Mouse (Mus musculus): ENCODE measurements around the gene Ing5. TPM values are rescaled to one million over a fixed set of nuclear protein-coding genes. Genes with fewer than 3 reads are reported as not detected.

Ing5 gene
- polyA plus RNA-seq, 2 experiments = 9.9 to 14.1 TPM

GRCm38 (mm10) chr1:93802771-93803170, 994 bp upstream of the Ing5 start:
- H3K36me3 ChIP-seq (ENCODE audit: control insufficient read depth, insufficient read depth, low read length) = peaks cover 46% of the 10 kb centered on the region
- H3K4me2 ChIP-seq (replicated peaks; ENCODE audit: low read depth, low read length, severe bottlenecking) = peak overlapping the region; percentile 83

GRCm38 (mm10) chr1:93804818-93805217, 1.1 kb downstream of the Ing5 start:
- H3K4me2 ChIP-seq (replicated peaks; ENCODE audit: low read depth, low read length, severe bottlenecking) = peak overlapping the region; percentile 83
- no peaks in the 10 kb centered on the region for H3K27me3 ChIP-seq (ENCODE audit: control insufficient read depth, insufficient read depth, low read length)
- 79% methylated on average over 4 of the region's 4 CpGs for WGBS

More at GRCm38 (mm10) chr1:93802771-93803170, 994 bp upstream of the Ing5 start:
- Histone ChIP-seq H3K27me3 (ENCODE audit: control insufficient read depth, insufficient read depth, low read length) (no peaks in the 10 kb centered on the region), H3K9me3 (ENCODE audit: control insufficient read depth, low read length) (no peaks in the 10 kb centered on the region), H3K9ac (ENCODE audit: low read depth, low read length, severe bottlenecking) (no peak overlapping the region), H3K27ac (replicated peaks; ENCODE audit: low read depth, low read length) (no peak overlapping the region), H3K4me3 (replicated peaks; ENCODE audit: low read length) (peak overlapping the region; percentile 77; the same call in 1 of the 2 replicates), H3K4me1 (ENCODE audit: control insufficient read depth, insufficient read depth, low read length) (peaks cover 22% of the 10 kb centered on the region)
- ATAC-seq (ENCODE audit: low FRiP score, low read depth) (no peak), DNase-seq (ENCODE audit: low spot score) (no peak)
- 85% methylated on average over 5 of the region's 5 CpGs for WGBS
- TF ChIP-seq POLR2A (IDR thresholded peaks at IDR 0.05; ENCODE audit: borderline replicate concordance, extremely low read depth, insufficient read depth, insufficient read length) = no peak

DNA sequence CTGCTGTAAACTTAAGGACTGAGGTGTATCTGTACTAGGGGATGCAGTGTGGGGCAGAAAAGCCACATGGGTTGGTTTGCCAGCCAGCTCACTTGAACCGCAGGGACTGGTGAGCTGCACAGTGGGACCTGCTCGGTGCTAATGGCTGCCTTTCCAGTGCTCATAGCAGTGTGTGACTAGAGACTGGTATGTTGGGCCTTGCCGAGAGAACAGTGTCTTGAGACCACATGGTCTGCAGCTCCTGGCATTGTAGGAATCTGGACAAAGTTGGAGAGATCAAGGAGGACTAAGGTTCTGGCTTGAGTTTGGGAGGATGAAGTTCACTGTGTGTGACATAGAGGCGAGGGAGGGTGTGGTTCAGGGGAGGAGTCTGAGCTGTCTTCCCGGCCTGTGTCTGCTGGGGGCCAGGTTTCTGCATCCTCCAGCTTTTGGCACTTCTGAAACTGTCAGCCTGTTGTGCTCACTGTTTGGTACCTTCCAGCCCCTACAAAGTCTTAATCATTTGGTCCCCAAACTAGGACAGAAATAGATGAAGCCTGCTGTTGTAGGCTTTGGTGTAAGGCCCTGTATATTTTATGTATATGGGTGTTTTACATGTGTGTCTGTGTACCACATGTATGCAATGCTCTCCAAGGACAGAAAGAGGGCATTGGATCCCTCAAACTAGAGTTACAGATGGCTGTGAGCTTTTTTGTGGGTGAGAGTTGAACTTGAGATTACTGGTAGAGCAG, 1.6 kb downstream of the Ing5 start:
- Histone ChIP-seq H3K36me3 (ENCODE audit: control insufficient read depth, insufficient read depth, low read length) (peaks cover 43% of the 10 kb centered on the region), H3K4me2 (replicated peaks; ENCODE audit: low read depth, low read length, severe bottlenecking) (no peak overlapping the region), H3K4me1 (ENCODE audit: control insufficient read depth, insufficient read depth, low read length) (peaks cover 22% of the 10 kb centered on the region), H3K9ac (ENCODE audit: low read depth, low read length, severe bottlenecking) (no peak overlapping the region), H3K27me3 (ENCODE audit: control insufficient read depth, insufficient read depth, low read length) (no peaks in the 10 kb centered on the region), H3K27ac (replicated peaks; ENCODE audit: low read depth, low read length) (no peak overlapping the region), H3K9me3 (ENCODE audit: control insufficient read depth, low read length) (no peaks in the 10 kb centered on the region), H3K4me3 (replicated peaks; ENCODE audit: low read length) (no peak overlapping the region)
- DNase-seq (ENCODE audit: low spot score) (no peak), ATAC-seq (ENCODE audit: low FRiP score, low read depth) (no peak)
- TF ChIP-seq POLR2A (IDR thresholded peaks at IDR 0.05; ENCODE audit: borderline replicate concordance, extremely low read depth, insufficient read depth, insufficient read length) = no peak
- WGBS = 81% methylated on average over 5 of the region's 5 CpGs

More at GRCm38 (mm10) chr1:93804818-93805217, 1.1 kb downstream of the Ing5 start:
- H3K4me1 ChIP-seq (ENCODE audit: control insufficient read depth, insufficient read depth, low read length) = peaks cover 22% of the 10 kb centered on the region
- H3K27ac ChIP-seq (replicated peaks; ENCODE audit: low read depth, low read length) = no peak overlapping the region
- ATAC-seq (ENCODE audit: low FRiP score, low read depth) = no peak
- peak overlapping the region; percentile 76 for H3K4me3 ChIP-seq (replicated peaks; ENCODE audit: low read length)
- H3K36me3 ChIP-seq (ENCODE audit: control insufficient read depth, insufficient read depth, low read length) = peaks cover 44% of the 10 kb centered on the region
- H3K9ac ChIP-seq (ENCODE audit: low read depth, low read length, severe bottlenecking) = no peak overlapping the region
- DNase-seq (ENCODE audit: low spot score) = no peak
- TF ChIP-seq POLR2A (IDR thresholded peaks at IDR 0.05; ENCODE audit: borderline replicate concordance, extremely low read depth, insufficient read depth, insufficient read length) = no peak
- H3K9me3 ChIP-seq (ENCODE audit: control insufficient read depth, low read length) = no peaks in the 10 kb centered on the region

DNA sequence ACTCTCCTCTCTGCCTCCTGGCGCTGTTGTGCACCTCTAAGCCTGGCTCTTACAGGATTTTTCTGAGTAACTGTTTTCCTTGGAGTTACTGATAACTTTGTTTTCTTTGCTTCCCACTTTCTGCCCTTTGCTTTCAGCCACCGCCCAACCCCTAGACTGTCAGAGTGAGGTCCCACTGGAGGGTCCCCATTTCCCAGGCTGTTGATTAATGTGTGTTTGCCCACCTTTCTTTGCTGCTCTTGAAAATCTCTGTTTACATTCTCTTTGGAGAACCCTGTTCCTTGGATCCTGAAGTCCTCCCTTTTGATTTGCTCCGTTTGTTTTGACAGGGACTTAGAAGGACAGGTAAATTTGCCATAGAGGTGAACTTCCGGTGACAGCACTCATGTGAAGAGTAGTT, 5.1 kb downstream of the Ing5 start:
- H3K4me2 ChIP-seq (replicated peaks; ENCODE audit: low read depth, low read length, severe bottlenecking) = no peak overlapping the region
- no peak for TF ChIP-seq POLR2A (IDR thresholded peaks at IDR 0.05; ENCODE audit: borderline replicate concordance, extremely low read depth, insufficient read depth, insufficient read length)
- H3K9ac ChIP-seq (ENCODE audit: low read depth, low read length, severe bottlenecking) = no peak overlapping the region
- H3K27ac ChIP-seq (replicated peaks; ENCODE audit: low read depth, low read length) = no peak overlapping the region
- H3K4me3 ChIP-seq (replicated peaks; ENCODE audit: low read length) = no peak overlapping the region
- no peak for DNase-seq (ENCODE audit: low spot score)
- no peaks in the 10 kb centered on the region for H3K27me3 ChIP-seq (ENCODE audit: control insufficient read depth, insufficient read depth, low read length)
- peaks cover 71% of the 10 kb centered on the region for H3K36me3 ChIP-seq (ENCODE audit: control insufficient read depth, insufficient read depth, low read length)
- 93% methylated on average over 4 of the region's 4 CpGs for WGBS
- H3K4me1 ChIP-seq (ENCODE audit: control insufficient read depth, insufficient read depth, low read length) = peaks cover 6% of the 10 kb centered on the region
- ATAC-seq (ENCODE audit: low FRiP score, low read depth) = no peak
- no peaks in the 10 kb centered on the region for H3K9me3 ChIP-seq (ENCODE audit: control insufficient read depth, low read length)

- no peak for DNase-seq (ENCODE audit: low spot score)
- 94% methylated on average over 3 of the region's 3 CpGs for WGBS
- H3K36me3 ChIP-seq (ENCODE audit: control insufficient read depth, insufficient read depth, low read length) = peaks cover 82% of the 10 kb centered on the region
- H3K9me3 ChIP-seq (ENCODE audit: control insufficient read depth, low read length) = no peaks in the 10 kb centered on the region
- no peak overlapping the region for H3K27ac ChIP-seq (replicated peaks; ENCODE audit: low read depth, low read length)
- no peaks in the 10 kb centered on the region for H3K27me3 ChIP-seq (ENCODE audit: control insufficient read depth, insufficient read depth, low read length)
- H3K4me1 ChIP-seq (ENCODE audit: control insufficient read depth, insufficient read depth, low read length) = no peaks in the 10 kb centered on the region
- no peak overlapping the region for H3K9ac ChIP-seq (ENCODE audit: low read depth, low read length, severe bottlenecking)
- no peak for ATAC-seq (ENCODE audit: low FRiP score, low read depth)
- TF ChIP-seq POLR2A (IDR thresholded peaks at IDR 0.05; ENCODE audit: borderline replicate concordance, extremely low read depth, insufficient read depth, insufficient read length) = no peak
- H3K4me3 ChIP-seq (replicated peaks; ENCODE audit: low read length) = no peak overlapping the region
- no peak overlapping the region for H3K4me2 ChIP-seq (replicated peaks; ENCODE audit: low read depth, low read length, severe bottlenecking)
These were observed 6.2 kb downstream of the Ing5 start for GRCm38 (mm10) chr1:93810011-93810410.

All from limb, embryonic 14.5 days (tissue).